Mouse (Mus musculus) megakaryocyte, embryonic 14.5 days (primary cell): ENCODE results near the gene Frs3. TPM values are rescaled to one million over a fixed set of nuclear protein-coding genes. Genes with fewer than 3 reads are reported as not detected.

Source experiments
- H3K27me3 ChIP-seq: replicated peaks from 2 replicates; pipeline ENCODE3; 2012; ENCODE audit warnings: inconsistent platforms
- H3K36me3 ChIP-seq: replicated peaks from 2 replicates; pipeline ENCODE3; 2012; ENCODE audit warnings: low read length, inconsistent platforms, mixed read lengths
- H3K4me1 ChIP-seq: 2 replicates; pipeline ENCODE4 v1.6.1; 2012; ENCODE audit warnings: inconsistent platforms
- H3K4me3 ChIP-seq: replicated peaks from 2 replicates; pipeline ENCODE3; 2012; ENCODE audit warnings: moderate library complexity, mild to moderate bottlenecking, inconsistent platforms
- H3K9me3 ChIP-seq: 2 replicates; pipeline ENCODE4 v1.6.1; 2012; ENCODE audit warnings: inconsistent platforms
- FLI1 ChIP-seq: IDR thresholded peaks from 2 replicates; pipeline ENCODE4 v1.6.1; 2012; ENCODE audit warnings: low read length, inconsistent platforms, mixed read lengths
- GATA1 ChIP-seq: IDR thresholded peaks from 3 replicates; pipeline ENCODE4 v1.6.1; 2012; ENCODE audit warnings: mixed read lengths, low read length, inconsistent platforms, borderline replicate concordance
- polyA plus RNA-seq: library from polyadenylated mRNA; stranded (reverse); fragments of >175 nt; gene quantifications from 2 replicates; pipeline ENCODE4 v1.2.3, GENCODE M21; 2012; ENCODE audit warnings: low replicate concordance; ENCODE audit not compliant: insufficient read depth

Gene Frs3
- polyA plus RNA-seq, 1 experiment, result 0.94 TPM

DNA sequence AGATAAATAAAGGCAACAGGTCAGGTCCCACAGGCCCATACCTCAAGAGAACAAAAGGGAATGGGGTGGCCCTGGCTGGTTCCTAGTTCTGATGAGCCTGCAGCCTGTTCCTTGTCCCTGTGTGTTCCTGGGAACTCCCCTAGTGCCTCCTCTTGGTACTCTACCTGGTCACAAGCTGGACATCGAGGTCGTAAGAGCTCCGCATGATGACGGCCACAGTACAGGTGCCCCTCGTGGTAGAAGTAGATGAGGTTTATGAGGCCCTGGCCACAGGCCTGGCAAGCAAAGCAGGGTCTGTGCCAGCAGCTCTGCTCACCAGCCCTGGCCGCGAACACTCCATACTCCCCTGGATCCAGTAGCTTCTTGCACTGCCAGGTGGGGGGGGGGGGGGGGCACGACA is 1.1 kb downstream of the Frs3 start:
- Histone ChIP-seq H3K4me1 (peaks cover 45% of the 10 kb centered on the region), H3K27me3 (peaks cover 55% of the 10 kb centered on the region), H3K36me3 (peaks cover 16% of the 10 kb centered on the region), H3K9me3 (no peaks in the 10 kb centered on the region), H3K4me3 (no peak overlapping the region)
- no peak for TF ChIP-seq GATA1
- TF ChIP-seq FLI1, result no peak

DNA sequence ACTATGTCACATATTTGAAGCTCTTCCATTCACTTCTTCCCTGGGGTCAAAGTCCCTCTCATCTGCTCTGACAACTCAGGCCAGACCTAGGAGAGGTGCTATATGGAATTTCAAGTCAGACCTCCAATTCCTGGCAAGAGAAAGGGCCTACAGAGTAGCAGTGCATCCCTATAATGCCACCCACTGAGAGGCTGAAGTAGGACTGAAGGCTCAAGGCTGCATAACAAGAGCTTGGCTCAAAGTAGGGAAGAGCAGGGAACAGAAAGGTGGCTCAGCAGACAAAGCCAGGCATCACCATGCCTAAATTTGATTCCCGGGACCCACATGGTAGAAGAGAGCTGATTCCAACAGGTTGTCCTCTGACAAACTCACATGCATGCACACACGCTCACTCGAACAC is 2.8 kb downstream of the Frs3 start:
- Histone ChIP-seq H3K4me1 (peaks cover 43% of the 10 kb centered on the region), H3K4me3 (no peak overlapping the region), H3K36me3 (no peaks in the 10 kb centered on the region), H3K27me3 (peaks cover 70% of the 10 kb centered on the region), H3K9me3 (no peaks in the 10 kb centered on the region)
- TF ChIP-seq GATA1 (no peak), FLI1 (no peak)

DNA sequence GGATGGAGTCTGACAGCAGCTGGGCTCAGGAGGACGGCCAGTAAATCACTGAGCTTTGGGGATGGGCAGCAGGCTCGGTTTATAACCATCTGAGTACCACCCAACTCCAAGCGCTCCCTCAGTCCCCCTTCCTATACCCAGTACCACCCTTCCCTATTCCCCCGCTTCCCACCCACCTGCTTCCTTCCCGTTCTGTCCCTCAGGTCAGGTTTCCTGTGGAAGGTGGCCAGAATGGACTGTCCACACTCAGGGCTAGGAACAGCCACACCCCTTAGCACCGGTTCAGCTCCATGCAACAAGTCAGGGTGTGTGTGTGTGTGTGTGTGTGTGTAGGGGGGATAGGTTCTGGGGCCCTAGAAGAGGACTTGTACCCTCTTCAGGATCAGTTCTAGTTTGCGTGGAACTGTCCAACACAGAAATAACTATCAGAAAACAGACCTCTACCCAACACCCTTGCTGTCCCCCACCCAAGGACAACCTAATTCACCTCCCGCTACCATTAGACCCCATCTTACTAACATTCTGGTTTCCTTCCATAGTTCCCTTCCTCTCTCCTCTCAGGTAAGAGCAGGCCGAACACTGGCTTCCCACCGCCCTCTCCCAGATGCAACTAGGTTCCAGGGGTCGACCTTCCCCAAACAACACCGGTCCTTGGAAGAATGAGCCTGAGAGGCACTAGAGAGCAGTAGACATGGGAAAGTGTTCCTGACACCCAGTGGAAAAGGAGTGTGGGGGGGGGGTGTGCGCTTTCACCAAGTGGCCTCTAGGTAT is 5.0 kb downstream of the Frs3 start:
- H3K36me3 ChIP-seq, result no peaks in the 10 kb centered on the region
- peak overlapping the region; percentile 93 for H3K4me3 ChIP-seq
- H3K9me3 ChIP-seq, result no peaks in the 10 kb centered on the region
- peaks cover 30% of the 10 kb centered on the region for H3K4me1 ChIP-seq
- H3K27me3 ChIP-seq, result peaks cover 87% of the 10 kb centered on the region
- TF ChIP-seq GATA1, result no peak

DNA sequence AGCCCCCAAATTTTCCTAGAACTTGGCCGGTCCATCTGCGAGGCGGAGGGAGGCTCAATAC is 5.4 kb downstream of the Frs3 start, which contains the start of gene Gm21981:
Gm21981 (minus strand) TSS at position 14 of the 61 bp plus-strand sequence.
- Histone ChIP-seq H3K4me3 (peak within 1 kb of the TSS; percentile 93), H3K9me3 (no peaks in the 10 kb centered on the region), H3K36me3 (no peaks in the 10 kb centered on the region), H3K4me1 (peaks cover 26% of the 10 kb centered on the region), H3K27me3 (peaks cover 86% of the 10 kb centered on the region)
- TF ChIP-seq GATA1, result no peak
- no peak for TF ChIP-seq FLI1

DNA sequence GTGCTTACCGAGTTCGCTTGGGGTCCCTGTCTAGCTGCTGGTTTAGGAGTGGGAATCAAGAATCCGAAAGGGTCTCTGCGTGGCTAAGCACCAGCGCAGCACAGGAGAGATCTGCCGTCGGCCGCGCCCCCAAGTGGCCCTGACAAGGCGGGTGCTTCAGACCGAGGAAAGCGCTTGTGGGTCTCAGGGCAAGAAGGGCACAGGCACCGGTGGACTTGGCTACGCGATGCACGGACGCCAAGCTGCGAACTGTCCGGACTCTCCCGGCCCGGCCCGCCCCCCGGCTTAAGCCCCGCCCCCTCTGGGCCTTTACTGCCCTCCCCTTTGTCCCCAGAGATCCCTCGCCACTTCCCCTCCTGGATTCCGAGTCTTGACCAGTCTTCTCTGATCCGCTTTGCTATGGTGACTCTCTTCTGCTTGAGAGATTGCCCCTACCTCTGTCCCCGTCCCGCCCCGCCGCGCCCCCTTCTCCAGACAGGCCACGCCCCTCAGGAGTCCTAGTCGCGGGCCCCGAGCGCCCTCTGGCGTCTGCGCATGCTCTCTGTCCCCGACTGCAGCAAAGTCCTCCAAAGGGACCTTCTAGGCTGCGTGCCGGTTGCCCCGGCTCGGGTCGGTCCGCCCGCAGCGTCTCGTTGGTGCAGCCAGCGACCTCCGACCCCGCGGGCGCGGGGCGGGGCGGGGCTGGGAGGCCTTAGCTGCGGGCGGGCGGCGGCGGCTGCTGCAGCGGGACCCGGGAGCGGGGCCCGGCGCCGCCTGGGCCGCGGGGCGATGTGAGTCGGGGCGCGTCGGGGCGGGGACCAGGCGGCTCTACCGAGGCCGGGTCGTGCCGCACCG is 5.9 kb downstream of the Frs3 start, which contains the start of gene Prickle4:
Prickle4 (minus strand) TSS at position 234 of the 834 bp plus-strand sequence.
- Histone ChIP-seq H3K4me3 (peak within 1 kb of the TSS; percentile 93), H3K36me3 (no peaks in the 10 kb centered on the region), H3K9me3 (no peaks in the 10 kb centered on the region), H3K4me1 (peaks cover 22% of the 10 kb centered on the region), H3K27me3 (peaks cover 86% of the 10 kb centered on the region)
- TF ChIP-seq GATA1 (no peak), FLI1 (no peak)

DNA sequence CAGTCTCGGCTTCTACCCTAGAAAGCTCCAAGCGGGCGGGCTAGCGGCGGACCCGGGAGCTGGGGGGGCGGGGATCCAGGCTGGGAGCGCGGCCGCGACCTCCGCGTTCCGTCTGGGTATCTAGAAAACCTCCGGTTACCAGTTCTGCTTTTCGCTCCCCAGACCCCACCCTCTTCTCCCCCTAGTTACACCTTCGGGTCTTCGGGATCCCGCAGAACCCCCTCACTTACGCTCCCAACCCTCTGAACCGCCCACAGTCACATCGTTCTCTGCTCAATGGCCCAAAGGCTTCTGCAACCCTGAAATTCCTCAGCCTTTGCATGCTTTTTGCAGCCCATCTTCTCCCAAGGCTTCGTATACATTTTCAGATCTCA is 6.5 kb downstream of the Frs3 start:
- no peaks in the 10 kb centered on the region for H3K9me3 ChIP-seq
- peaks cover 19% of the 10 kb centered on the region for H3K4me1 ChIP-seq
- no peaks in the 10 kb centered on the region for H3K36me3 ChIP-seq
- TF ChIP-seq GATA1 (no peak), FLI1 (no peak)
- peaks cover 87% of the 10 kb centered on the region for H3K27me3 ChIP-seq
- peak overlapping the region; percentile 93 for H3K4me3 ChIP-seq

DNA sequence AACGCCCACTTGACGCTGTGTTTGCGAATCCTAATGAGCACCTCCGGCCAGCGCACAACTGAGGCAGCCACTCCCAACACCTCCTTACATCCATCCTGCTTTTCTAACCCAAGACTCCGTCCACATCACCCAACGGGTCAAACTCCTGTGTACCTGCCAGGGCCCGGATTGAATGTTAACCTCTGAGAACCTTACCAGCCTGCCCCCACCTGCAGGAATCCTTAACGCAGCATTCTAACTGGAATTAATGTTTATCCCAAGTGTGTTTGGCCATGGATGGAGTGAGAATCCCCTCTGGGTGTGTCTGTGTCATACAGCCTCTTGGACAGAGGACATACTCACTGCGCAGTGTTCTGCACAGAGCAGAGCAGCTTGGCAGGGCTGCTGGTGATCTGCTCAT is 9.3 kb downstream of the Frs3 start:
- no peak overlapping the region for H3K4me3 ChIP-seq
- TF ChIP-seq GATA1 (no peak), FLI1 (no peak)
- peaks cover 19% of the 10 kb centered on the region for H3K4me1 ChIP-seq
- H3K9me3 ChIP-seq, result no peaks in the 10 kb centered on the region
- no peaks in the 10 kb centered on the region for H3K36me3 ChIP-seq
- peaks cover 90% of the 10 kb centered on the region for H3K27me3 ChIP-seq

DNA sequence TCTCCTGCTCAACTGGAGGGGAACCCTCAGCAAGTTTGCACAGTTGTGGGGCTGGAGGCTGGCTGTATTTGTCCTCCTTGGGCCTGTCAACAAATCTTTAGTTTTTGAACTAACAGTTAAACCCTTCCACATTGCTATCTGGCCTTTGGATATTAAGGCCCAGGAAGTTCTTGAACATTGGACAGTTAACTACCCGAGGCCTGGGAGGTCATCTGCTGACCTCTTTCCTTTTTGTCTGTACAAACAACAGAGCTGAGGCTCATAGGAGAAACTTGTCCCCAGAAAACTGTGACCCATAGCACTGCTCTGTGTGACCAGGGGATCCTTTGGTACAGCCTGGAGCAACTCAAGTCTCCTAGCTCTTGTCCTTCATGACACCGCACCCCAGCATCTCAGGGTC is 10.2 kb downstream of the Frs3 start:
- peaks cover 12% of the 10 kb centered on the region for H3K4me1 ChIP-seq
- H3K27me3 ChIP-seq, result peaks cover 89% of the 10 kb centered on the region
- H3K4me3 ChIP-seq, result no peak overlapping the region
- no peaks in the 10 kb centered on the region for H3K9me3 ChIP-seq
- TF ChIP-seq FLI1 (no peak), GATA1 (no peak)
- no peaks in the 10 kb centered on the region for H3K36me3 ChIP-seq

DNA sequence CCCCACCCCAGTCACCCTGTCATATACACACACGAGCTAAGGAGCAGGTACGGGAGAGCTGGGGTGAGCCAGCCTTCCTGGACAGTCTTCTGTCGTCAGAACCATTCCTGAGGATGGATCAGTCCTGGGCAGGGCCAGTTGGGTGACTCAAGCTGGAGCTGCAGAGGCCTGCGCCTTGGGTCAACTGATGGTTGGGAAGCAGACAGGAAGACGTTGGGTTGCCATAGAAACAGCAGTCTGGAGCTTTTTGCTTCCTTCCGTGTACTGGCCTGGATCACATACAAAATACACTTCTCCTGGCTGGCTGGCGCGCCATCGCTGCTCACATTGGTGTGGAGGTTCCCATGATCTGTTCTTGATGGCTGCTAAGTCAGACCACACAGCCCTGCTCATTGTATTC is 13.0 kb downstream of the Frs3 start:
- Histone ChIP-seq H3K4me1 (no peaks in the 10 kb centered on the region; the same call in 1 of the 2 replicates), H3K36me3 (no peaks in the 10 kb centered on the region), H3K4me3 (no peak overlapping the region), H3K27me3 (peaks cover 92% of the 10 kb centered on the region), H3K9me3 (no peaks in the 10 kb centered on the region)
- no peak for TF ChIP-seq FLI1
- no peak for TF ChIP-seq GATA1

DNA sequence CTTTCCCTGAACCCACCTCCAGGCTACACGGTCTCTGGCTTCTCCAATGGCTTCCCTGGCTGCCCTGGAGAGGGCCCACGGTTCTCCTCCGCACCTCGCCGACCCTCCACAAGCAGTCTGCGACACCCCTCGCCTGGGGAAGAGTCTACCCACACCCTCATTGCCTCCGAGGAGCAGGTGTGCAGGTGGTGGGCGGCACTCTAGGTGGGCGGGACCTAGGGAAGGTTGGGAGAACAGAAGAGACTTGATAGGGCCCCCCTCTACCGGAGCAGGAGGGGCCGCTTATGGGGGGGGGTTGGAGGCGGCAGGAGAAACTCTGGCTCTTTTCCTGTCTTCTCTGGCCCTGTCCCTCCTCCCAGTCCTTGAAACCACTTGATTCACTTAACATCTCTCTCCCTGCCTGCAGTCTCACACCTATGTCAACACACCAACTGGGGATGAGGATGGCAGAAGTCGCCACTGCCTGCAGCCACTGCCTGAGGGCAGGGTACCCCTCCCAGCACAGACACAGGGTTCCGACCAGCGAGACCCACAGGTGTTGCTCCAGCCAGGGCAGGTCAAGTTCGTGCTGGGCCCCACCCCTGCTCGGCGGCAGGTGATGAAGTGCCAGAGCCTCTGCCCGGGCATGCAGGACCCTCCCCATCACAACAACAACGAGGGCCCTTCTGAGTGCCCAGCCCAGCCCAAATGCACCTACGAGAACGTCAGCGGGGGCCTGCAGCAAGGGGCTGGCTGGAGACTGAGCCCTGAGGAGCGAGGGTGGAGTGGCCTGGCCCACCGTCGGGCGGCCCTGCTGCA is 13.9 kb downstream of the Frs3 start:
- H3K27me3 ChIP-seq, result peaks cover 91% of the 10 kb centered on the region
- no peaks in the 10 kb centered on the region; the same call in 1 of the 2 replicates for H3K4me1 ChIP-seq
- H3K36me3 ChIP-seq, result no peaks in the 10 kb centered on the region
- TF ChIP-seq GATA1, result no peak
- TF ChIP-seq FLI1, result no peak
- no peaks in the 10 kb centered on the region for H3K9me3 ChIP-seq
- no peak overlapping the region for H3K4me3 ChIP-seq
